Mouse (Mus musculus) limb, embryonic 14.5 days (tissue): ENCODE measurements around the gene Grm1. TPM values are rescaled to one million over a fixed set of nuclear protein-coding genes. Genes with fewer than 3 reads are reported as not detected.

Experiments
- ATAC-seq: fragments of 200-750 bp; cut with Nextera tagmentation; 2 replicates; pipeline ENCODE4 v1.8.0; 2017; ENCODE audit warnings: low read depth, moderate number of reproducible peaks, moderate TSS enrichment; ENCODE audit not compliant: low FRiP score
- DNase-seq: peaks from one replicate; pipeline ENCODE4 v3.0.0-alpha.2; 2015; ENCODE audit warnings: low spot score
- H3K27ac ChIP-seq: fragments of 300-500 bp; sonication (generic); replicated peaks from 2 replicates; pipeline ENCODE4 v1.5.1; 2014; ENCODE audit warnings: low read depth, mild to moderate bottlenecking, low read length, moderate library complexity, mixed read lengths
- H3K27me3 ChIP-seq: fragments of 300-500 bp; sonication (generic); 2 replicates; pipeline ENCODE4 v1.6.1; 2014; ENCODE audit warnings: low read length, mixed read lengths; ENCODE audit not compliant: control insufficient read depth, insufficient read depth
- H3K36me3 ChIP-seq: fragments of 300-500 bp; sonication (generic); 2 replicates; pipeline ENCODE4 v1.6.1; 2014; ENCODE audit warnings: mild to moderate bottlenecking, low read length, moderate library complexity, mixed read lengths; ENCODE audit not compliant: control insufficient read depth, insufficient read depth
- H3K4me1 ChIP-seq: fragments of 300-500 bp; sonication (generic); 2 replicates; pipeline ENCODE4 v1.6.1; 2014; ENCODE audit warnings: antibody characterized with exemption, low read length, mixed read lengths; ENCODE audit not compliant: control insufficient read depth, insufficient read depth
- H3K4me2 ChIP-seq: fragments of 300-500 bp; sonication (generic); replicated peaks from 2 replicates; pipeline ENCODE4 v1.6.1; 2014; ENCODE audit warnings: low read depth, mild to moderate bottlenecking, low read length, moderate library complexity; ENCODE audit not compliant: severe bottlenecking
- H3K4me3 ChIP-seq: fragments of 300-500 bp; sonication (generic); replicated peaks from 2 replicates; pipeline ENCODE4 v1.5.1; 2014; ENCODE audit warnings: low read length
- H3K9ac ChIP-seq: fragments of 300-500 bp; sonication (generic); 2 replicates; pipeline ENCODE4 v1.6.1; 2014; ENCODE audit warnings: mild to moderate bottlenecking, low read depth, low read length, moderate library complexity; ENCODE audit not compliant: severe bottlenecking
- H3K9me3 ChIP-seq: fragments of 300-500 bp; sonication (generic); 2 replicates; pipeline ENCODE4 v1.6.1; 2016; ENCODE audit warnings: low read length; ENCODE audit not compliant: control insufficient read depth
- POLR2A ChIP-seq: fragments of 200-500 bp; IDR thresholded peaks from 2 replicates; pipeline ENCODE4 v1.8.0; 2012; ENCODE audit warnings: inconsistent platforms, mild to moderate bottlenecking, moderate library complexity, borderline replicate concordance; ENCODE audit not compliant: insufficient read depth, insufficient read length; ENCODE audit errors: extremely low read depth
- WGBS: fragments of 180-500 bp; shearing (Covaris S2); extraction: QIAGEN DNeasy Blood & Tissue Kit; methylation state at CpG from one replicate; pipeline ENCODE4 v1.1.7; 2014; 5-methylcytosine and 5-hydroxymethylcytosine counted together
- polyA plus RNA-seq, 2 experiments: library from polyadenylated mRNA; depleted of rRNA in 1 of 2; stranded (reverse) in 1 of 2; unstranded in 1 of 2; fragments of >200 nt; fragmentation: Nextera tagmentation in 1 of 2; extraction: Ambion mirVana in 1 of 2; gene quantifications; 2 replicates each; pipeline versions ENCODE4 v1.2.1 to v1.2.3; 2012 to 2014

Grm1 gene
- polyA plus RNA-seq, 2 experiments = 0.08 to 0.19 TPM

DNA sequence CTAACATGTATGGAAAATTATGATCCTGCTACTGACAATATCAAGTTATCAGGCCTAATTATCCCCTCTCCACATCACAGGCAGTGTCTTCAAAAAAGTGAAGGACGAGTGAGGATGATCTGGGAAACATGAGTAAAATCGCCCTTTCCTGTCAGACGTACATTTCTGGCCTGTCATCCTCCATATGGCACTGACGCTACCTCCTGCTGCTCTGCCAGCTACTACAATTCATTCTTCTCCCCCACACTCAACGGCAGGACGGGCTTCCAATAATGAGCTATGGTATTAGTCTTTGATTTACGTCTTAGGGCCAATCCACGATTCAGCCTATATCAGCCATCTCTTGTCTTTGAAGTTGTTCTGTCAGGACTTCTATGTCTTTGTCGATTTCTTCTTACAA lies 193.6 kb downstream of the Grm1 start:
- no peak overlapping the region for H3K4me3 ChIP-seq
- ATAC-seq (no peak), DNase-seq (no peak)
- H3K9me3 ChIP-seq = no peaks in the 10 kb centered on the region
- H3K27ac ChIP-seq = no peak overlapping the region
- H3K27me3 ChIP-seq = no peaks in the 10 kb centered on the region
- H3K36me3 ChIP-seq = no peaks in the 10 kb centered on the region
- H3K4me2 ChIP-seq = no peak overlapping the region
- 61% methylated on average over 9 of the region's 9 CpGs for WGBS
- H3K4me1 ChIP-seq = no peaks in the 10 kb centered on the region
- H3K9ac ChIP-seq = no peak overlapping the region
- TF ChIP-seq POLR2A = no peak

DNA sequence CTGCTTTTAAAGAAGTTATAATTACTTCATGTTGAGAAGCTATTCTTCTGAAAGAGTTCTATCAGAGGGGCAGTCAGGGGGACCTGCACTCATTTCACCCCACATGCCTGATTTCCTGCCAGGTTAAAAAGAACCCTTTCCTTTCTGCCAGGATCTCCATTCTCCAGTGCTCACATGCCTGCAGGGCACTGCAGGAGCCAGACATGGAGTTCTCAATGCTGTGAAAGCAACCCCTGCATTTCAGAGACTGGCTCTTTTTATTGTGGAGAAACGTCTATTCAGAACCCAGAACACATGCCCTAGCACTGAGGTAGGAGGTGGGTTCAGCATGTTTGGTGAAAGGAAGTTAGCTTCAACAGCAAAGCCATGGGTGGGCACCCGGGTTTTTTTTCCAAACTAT lies 197.2 kb downstream of the Grm1 start:
- no peak for TF ChIP-seq POLR2A
- 21% methylated on average over 2 of the region's 2 CpGs for WGBS
- DNase-seq (no peak), ATAC-seq (no peak)
- Histone ChIP-seq H3K27ac (no peak overlapping the region), H3K9ac (no peak overlapping the region), H3K4me3 (no peak overlapping the region), H3K4me2 (no peak overlapping the region), H3K36me3 (no peaks in the 10 kb centered on the region), H3K27me3 (no peaks in the 10 kb centered on the region), H3K4me1 (no peaks in the 10 kb centered on the region), H3K9me3 (no peaks in the 10 kb centered on the region)

DNA sequence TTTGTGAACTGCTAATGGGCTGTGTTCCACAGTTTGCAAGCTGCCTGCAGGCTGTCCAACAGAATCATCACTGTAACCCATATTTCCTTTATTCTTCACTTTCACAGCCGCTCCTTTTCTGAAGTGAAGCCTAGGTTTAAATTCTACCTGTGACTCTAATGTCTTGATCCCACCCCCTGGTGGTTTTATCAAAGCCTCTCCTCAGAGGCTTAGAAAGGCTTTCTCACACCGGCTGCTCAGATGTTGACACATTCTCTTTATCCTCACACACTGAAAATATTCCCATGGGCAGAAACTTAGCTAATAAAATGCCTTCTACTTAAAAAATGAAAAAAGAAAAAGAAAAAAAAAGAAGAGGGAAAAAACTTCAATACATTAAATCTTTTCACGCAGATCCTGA lies 210.0 kb downstream of the Grm1 start:
- WGBS = 44% methylated on average over 3 of the region's 3 CpGs
- Histone ChIP-seq H3K27me3 (no peaks in the 10 kb centered on the region), H3K9me3 (no peaks in the 10 kb centered on the region), H3K4me1 (no peaks in the 10 kb centered on the region), H3K4me3 (no peak overlapping the region), H3K9ac (no peak overlapping the region), H3K4me2 (no peak overlapping the region), H3K27ac (no peak overlapping the region), H3K36me3 (no peaks in the 10 kb centered on the region)
- ATAC-seq = no peak
- TF ChIP-seq POLR2A = no peak
- no peak for DNase-seq

DNA sequence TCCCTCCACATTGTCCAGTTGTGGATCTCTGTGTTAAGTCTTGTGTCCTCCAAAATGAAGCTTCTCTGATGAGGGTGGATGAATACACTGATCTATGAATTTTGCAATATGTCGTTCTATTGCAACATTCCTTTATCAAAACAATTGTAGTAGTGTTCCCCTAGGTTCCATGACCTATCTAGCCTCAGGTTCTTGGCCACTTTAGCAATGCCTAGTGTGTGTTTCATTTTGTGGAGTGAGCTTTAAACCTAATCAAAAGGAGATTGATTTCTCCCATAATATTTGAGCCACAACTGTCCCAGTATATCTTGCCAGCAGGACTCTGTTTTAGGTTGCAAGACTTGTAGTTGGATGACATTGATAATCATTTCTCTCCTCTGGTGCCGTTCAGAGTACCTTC lies 211.9 kb downstream of the Grm1 start:
- Histone ChIP-seq H3K4me1 (no peaks in the 10 kb centered on the region), H3K27ac (no peak overlapping the region), H3K9me3 (no peaks in the 10 kb centered on the region), H3K4me2 (no peak overlapping the region), H3K4me3 (no peak overlapping the region), H3K27me3 (no peaks in the 10 kb centered on the region), H3K36me3 (no peaks in the 10 kb centered on the region), H3K9ac (no peak overlapping the region)
- ATAC-seq (no peak), DNase-seq (no peak)
- TF ChIP-seq POLR2A = no peak
- WGBS = 83% methylated on average over 2 of the region's 2 CpGs

DNA sequence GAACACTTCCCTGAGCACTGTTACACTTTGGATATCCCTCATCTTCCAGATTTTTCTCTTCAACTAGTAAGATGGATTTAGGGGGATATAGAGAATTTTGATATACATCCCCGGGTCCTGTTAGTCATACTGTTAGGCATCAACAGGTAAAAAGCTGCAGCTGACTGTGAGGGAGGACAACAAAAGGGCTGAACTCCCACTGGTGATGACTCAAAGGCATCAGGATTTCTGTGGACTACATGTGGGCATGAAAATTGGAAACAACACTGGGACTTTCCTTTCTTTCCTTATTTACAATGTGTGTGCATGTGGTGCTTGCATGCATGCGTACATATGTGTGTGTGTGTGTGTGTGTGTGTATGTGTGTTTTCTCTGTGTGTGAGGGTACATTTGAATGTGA lies 215.9 kb downstream of the Grm1 start:
- no peak for TF ChIP-seq POLR2A
- WGBS = 96% methylated on average over 2 of the region's 2 CpGs

DNA sequence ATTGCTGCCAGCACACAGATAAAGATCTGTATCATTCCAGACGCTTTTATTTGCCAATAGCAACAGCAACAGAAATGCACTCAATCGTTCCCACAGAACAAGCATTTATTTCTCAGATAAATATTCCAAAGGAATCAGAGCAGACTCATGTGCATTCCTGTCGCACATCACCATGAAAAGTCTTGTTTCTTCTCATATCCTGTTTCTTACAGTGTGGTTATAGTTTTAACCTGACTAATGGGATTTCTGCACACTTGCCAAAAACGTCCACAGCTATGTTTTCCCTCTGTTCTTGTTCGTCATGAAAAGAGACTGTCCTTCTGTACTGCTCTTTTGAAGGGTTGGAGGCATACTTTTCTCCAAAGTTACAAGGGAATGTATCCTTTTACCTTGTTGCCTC lies 217.4 kb downstream of the Grm1 start:
- H3K4me1 ChIP-seq = no peaks in the 10 kb centered on the region
- no peak overlapping the region for H3K4me3 ChIP-seq
- no peaks in the 10 kb centered on the region for H3K36me3 ChIP-seq
- DNase-seq (no peak), ATAC-seq (no peak)
- no peak overlapping the region for H3K4me2 ChIP-seq
- H3K9ac ChIP-seq = no peak overlapping the region
- H3K27ac ChIP-seq = no peak overlapping the region
- H3K27me3 ChIP-seq = no peaks in the 10 kb centered on the region
- TF ChIP-seq POLR2A = no peak
- 44% methylated on average over 5 of the region's 5 CpGs for WGBS
- no peaks in the 10 kb centered on the region for H3K9me3 ChIP-seq

More for the DNA sequence above, 215.9 kb downstream of the Grm1 start:
- Histone ChIP-seq H3K4me2 (no peak overlapping the region), H3K9ac (no peak overlapping the region), H3K27ac (no peak overlapping the region), H3K4me3 (no peak overlapping the region), H3K9me3 (no peaks in the 10 kb centered on the region), H3K4me1 (no peaks in the 10 kb centered on the region), H3K27me3 (no peaks in the 10 kb centered on the region), H3K36me3 (no peaks in the 10 kb centered on the region)
- DNase-seq (no peak), ATAC-seq (no peak)
